Mouse (Mus musculus) forebrain, embryonic 12.5 days (tissue): ENCODE data around the gene 6430571L13Rik. TPM values are rescaled to one million over a fixed set of nuclear protein-coding genes. Genes with fewer than 3 reads are reported as not detected.
A peak's percentile ranks its signal among the peaks of the same experiment; 100 is the strongest.

Experiments used
- ATAC-seq: fragments of 200-750 bp; cut with Nextera tagmentation; 2 replicates; pipeline ENCODE4 v1.8.0; 2017; ENCODE audit warnings: moderate TSS enrichment; ENCODE audit not compliant: low FRiP score
- H3K27ac ChIP-seq: fragments of 300-500 bp; sonication (generic); 2 replicates; pipeline ENCODE4 v1.5.1; 2016; ENCODE audit warnings: mild to moderate bottlenecking
- H3K27me3 ChIP-seq: fragments of 300-500 bp; sonication (generic); 2 replicates; pipeline ENCODE4 v1.6.1; 2016; ENCODE audit warnings: mild to moderate bottlenecking
- H3K36me3 ChIP-seq: fragments of 300-500 bp; sonication (generic); replicated peaks from 2 replicates; pipeline ENCODE4 v1.6.1; 2016; ENCODE audit warnings: mild to moderate bottlenecking
- H3K4me1 ChIP-seq: fragments of 300-500 bp; sonication (generic); 2 replicates; pipeline ENCODE4 v1.6.1; 2016
- H3K4me2 ChIP-seq: fragments of 300-500 bp; sonication (generic); 2 replicates; pipeline ENCODE4 v1.6.1; 2016; ENCODE audit warnings: mild to moderate bottlenecking, moderate library complexity
- H3K4me3 ChIP-seq: fragments of 300-500 bp; sonication (generic); replicated peaks from 2 replicates; pipeline ENCODE4 v1.5.1; 2016; ENCODE audit warnings: mild to moderate bottlenecking
- H3K9ac ChIP-seq: fragments of 300-500 bp; sonication (generic); 2 replicates; pipeline ENCODE4 v1.6.1; 2016; ENCODE audit warnings: mild to moderate bottlenecking
- H3K9me3 ChIP-seq: fragments of 300-500 bp; sonication (generic); 2 replicates; pipeline ENCODE4 v1.6.1; 2016
- WGBS: fragments of 180-500 bp; shearing (Covaris S2); methylation state at CpG from one replicate; pipeline ENCODE4 v1.1.7; 2016; 5-methylcytosine and 5-hydroxymethylcytosine counted together
- polyA plus RNA-seq: library from polyadenylated mRNA; unstranded; fragments of >200 nt; fragmentation: Nextera tagmentation; extraction: Ambion mirVana; gene quantifications from 2 replicates; pipeline ENCODE4 v1.2.1, GENCODE M21; 2016

The 6430571L13Rik gene
- 2.2 and 2.9 TPM in 2 replicates for polyA plus RNA-seq

DNA sequence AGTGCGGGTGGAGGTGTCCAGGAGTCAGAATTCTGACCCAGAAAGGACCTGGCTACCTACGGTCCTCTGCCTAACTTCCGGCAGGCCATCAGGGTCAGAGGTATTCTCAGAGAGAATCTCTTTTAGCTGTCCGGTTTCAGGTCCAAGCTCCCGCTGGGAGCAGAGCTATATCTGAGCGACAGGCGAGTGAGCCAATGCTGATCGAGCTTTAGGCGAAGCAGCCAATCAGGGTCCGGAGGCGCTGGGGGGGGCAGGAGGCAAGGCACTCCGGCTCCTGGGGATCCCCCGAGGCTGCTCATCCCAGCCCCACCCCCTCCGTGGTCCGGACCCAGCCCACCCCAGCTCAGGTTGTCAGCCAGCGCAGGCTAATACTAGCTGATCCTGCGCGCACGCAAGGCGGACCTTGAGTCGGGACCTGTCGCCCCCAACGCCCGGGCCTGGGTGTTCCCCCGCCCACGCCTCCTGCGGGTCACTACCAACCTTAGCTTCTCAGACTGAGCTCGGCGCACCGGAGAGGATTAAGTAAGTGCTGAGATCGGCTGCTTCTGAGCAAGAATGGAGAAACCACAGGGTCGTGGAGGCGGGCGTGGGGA lies at the start of gene 6430571L13Rik:
Gene 6430571L13Rik, plus strand, starts transcription at position 336 of the 593 bp plus-strand sequence.
- WGBS, result under 1% methylated on average over 34 of the region's 34 CpGs
- peak within 1 kb of the TSS; percentile 62 for H3K9ac ChIP-seq
- peak within 1 kb of the TSS; percentile 69 for H3K4me2 ChIP-seq
- peaks cover 25% of the 10 kb centered on the region for H3K4me1 ChIP-seq
- H3K27me3 ChIP-seq, result peaks cover 21% of the 10 kb centered on the region
- peak within 1 kb of the TSS; percentile 59 for H3K4me3 ChIP-seq
- no peaks in the 10 kb centered on the region for H3K36me3 ChIP-seq
- no peaks in the 10 kb centered on the region for H3K9me3 ChIP-seq
- ATAC-seq, result peak; percentile 94
- no peak within 1 kb of the TSS for H3K27ac ChIP-seq

DNA sequence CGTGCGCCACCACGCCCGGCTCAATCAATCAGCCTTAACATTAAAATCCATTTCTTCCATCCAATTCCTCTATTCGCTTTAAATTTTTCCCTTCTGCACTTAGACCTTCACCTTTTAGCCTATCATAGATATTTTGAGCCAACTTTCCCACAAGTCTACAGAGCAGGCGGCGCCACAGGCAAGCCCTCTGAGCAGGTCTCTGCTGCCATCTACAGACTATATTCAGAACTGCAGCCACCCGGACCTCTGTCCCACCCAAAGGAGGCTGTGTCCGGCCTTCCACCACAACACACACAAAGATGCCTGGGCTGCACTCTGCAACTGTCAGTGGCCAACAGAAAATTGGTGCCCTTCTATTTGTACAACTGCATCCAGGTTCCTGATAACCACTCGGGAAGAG lies 49.5 kb upstream of the 6430571L13Rik start:
- Histone ChIP-seq H3K27ac (no peak overlapping the region), H3K4me1 (peaks cover 15% of the 10 kb centered on the region), H3K9me3 (no peaks in the 10 kb centered on the region), H3K36me3 (no peaks in the 10 kb centered on the region), H3K9ac (no peak overlapping the region), H3K4me3 (no peak overlapping the region), H3K4me2 (no peak overlapping the region), H3K27me3 (peaks cover 53% of the 10 kb centered on the region)
- 0 out of 2 replicates have a peak, but pooled peaks have one; percentile 45 for ATAC-seq
- 31% methylated on average over 10 of the region's 10 CpGs for WGBS

DNA sequence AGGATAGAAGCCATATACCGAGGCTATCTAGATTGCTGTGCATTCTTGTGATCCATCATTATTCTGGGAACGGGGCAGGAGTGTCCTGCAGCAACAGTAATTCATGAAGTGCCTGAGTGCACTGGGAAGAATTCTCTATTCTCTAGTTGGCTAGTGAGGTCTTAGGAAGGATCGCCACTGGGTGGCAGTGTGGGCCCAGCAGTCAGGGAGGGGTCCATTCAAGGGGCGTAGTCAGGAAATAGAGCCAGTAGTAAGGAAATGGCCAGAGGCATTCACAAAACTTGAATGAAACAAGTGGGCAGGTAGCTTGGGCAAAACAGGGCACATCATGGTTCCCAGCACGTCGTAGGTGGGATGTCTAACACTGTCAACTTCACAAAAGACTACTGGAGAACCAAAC lies 46.2 kb upstream of the 6430571L13Rik start:
- 5% methylated on average over 6 of the region's 6 CpGs for WGBS
- Histone ChIP-seq H3K27ac (no peak overlapping the region), H3K4me3 (no peak overlapping the region), H3K4me2 (no peak overlapping the region), H3K4me1 (peaks cover 29% of the 10 kb centered on the region), H3K9ac (no peak overlapping the region), H3K9me3 (no peaks in the 10 kb centered on the region), H3K36me3 (no peaks in the 10 kb centered on the region), H3K27me3 (peaks cover 42% of the 10 kb centered on the region)
- no peak for ATAC-seq

DNA sequence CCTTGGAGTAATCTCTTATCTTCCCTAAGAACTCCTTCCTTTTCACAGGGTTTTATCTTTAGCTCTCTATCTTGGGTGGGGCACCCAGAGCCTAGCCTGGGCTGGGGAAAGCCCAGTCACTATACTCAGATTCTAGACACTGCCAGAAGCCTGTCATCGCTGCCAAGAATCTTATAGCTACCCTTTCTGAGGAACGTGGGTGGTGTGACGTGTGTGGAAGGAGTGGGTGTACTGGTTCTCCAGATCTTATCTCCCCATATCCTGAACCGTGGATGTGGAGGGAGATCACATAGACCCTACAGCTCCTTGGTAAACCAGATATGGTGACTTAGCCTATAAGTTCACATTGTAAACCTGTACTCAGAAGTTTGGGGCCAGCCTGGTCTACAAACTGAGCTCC lies 44.8 kb upstream of the 6430571L13Rik start:
- Histone ChIP-seq H3K4me3 (no peak overlapping the region), H3K36me3 (peaks cover 4% of the 10 kb centered on the region), H3K9ac (no peak overlapping the region), H3K27ac (no peak overlapping the region), H3K9me3 (no peaks in the 10 kb centered on the region), H3K27me3 (peaks cover 34% of the 10 kb centered on the region), H3K4me1 (peaks cover 19% of the 10 kb centered on the region), H3K4me2 (peak overlapping the region; percentile 78)
- WGBS, result 86% methylated on average over 4 of the region's 4 CpGs
- ATAC-seq, result no peak

DNA sequence AAGGTAGTCTGAATTCAATTTTAAA lies 44.6 kb upstream of the 6430571L13Rik start, which contains the start of gene Cish:
Gene Cish, plus strand, starts transcription at position 11 of the 25 bp plus-strand sequence.
- peaks cover 19% of the 10 kb centered on the region for H3K4me1 ChIP-seq
- peaks cover 6% of the 10 kb centered on the region for H3K36me3 ChIP-seq
- peak within 1 kb of the TSS; percentile 64 for H3K4me3 ChIP-seq
- peak within 1 kb of the TSS; percentile 65 for H3K9ac ChIP-seq
- peaks cover 34% of the 10 kb centered on the region for H3K27me3 ChIP-seq
- 0 out of 2 replicates have a peak within 1 kb of the TSS, but pooled peaks have one; percentile 36 for H3K27ac ChIP-seq
- H3K9me3 ChIP-seq, result no peaks in the 10 kb centered on the region
- no peak for ATAC-seq
- peak within 1 kb of the TSS; percentile 78 for H3K4me2 ChIP-seq

DNA sequence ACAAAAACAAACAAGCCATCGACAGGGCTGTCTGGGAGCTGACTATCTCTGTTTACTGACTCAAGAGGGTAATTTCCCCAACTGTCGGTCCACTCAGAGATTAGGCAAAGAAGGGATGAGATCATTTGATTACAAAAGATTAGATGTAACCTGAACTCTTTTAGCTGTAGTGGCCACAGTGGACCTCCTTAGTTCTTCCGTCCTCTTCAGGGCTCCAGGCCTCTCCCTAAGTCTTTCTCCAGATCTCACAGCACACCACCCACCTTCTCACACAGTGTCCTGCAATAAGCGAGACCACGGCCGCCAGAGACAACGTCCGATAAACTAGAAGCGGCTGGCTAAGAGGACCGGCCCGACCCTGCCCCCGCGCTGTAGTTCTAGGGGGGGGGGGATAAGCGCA lies 44.4 kb upstream of the 6430571L13Rik start:
- WGBS, result 5% methylated on average over 14 of the region's 14 CpGs
- peaks cover 34% of the 10 kb centered on the region for H3K27me3 ChIP-seq
- peak overlapping the region; percentile 64 for H3K4me3 ChIP-seq
- no peaks in the 10 kb centered on the region for H3K9me3 ChIP-seq
- H3K36me3 ChIP-seq, result peaks cover 9% of the 10 kb centered on the region
- ATAC-seq, result peak; percentile 49
- peak overlapping the region; percentile 51; the same call in 1 of the 2 replicates for H3K9ac ChIP-seq
- peak overlapping the region; percentile 78 for H3K4me2 ChIP-seq
- 0 out of 2 replicates have a peak overlapping the region, but pooled peaks have one; percentile 36 for H3K27ac ChIP-seq
- H3K4me1 ChIP-seq, result peaks cover 19% of the 10 kb centered on the region

DNA sequence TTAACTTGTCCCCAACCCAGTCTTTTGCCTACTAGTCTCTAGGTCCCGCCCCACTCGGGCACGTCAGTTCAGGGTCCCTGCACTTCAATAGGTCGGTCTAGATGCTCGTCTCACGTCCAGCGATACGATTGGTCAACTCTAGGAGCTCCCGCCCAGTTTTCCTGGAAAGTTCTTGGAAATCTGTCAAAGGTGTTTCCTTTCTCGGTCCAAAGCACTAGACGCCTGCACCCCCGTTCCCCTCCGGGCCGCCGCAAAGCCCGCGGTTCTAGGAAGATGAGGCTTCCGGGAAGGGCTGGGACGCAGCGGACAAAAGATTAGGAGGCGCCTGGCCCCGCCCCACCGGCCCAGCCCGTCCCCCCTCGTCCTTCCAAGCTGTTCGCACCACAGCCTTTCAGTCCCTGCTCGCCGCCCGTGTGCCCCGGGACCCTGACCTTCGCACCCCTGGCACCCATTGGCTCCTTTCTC lies 43.9 kb upstream of the 6430571L13Rik start:
- Histone ChIP-seq H3K27ac (0 out of 2 replicates have a peak overlapping the region, but pooled peaks have one; percentile 36), H3K4me3 (peak overlapping the region; percentile 64), H3K27me3 (peaks cover 34% of the 10 kb centered on the region), H3K36me3 (peaks cover 14% of the 10 kb centered on the region), H3K4me2 (peak overlapping the region; percentile 78), H3K4me1 (peaks cover 19% of the 10 kb centered on the region), H3K9me3 (no peaks in the 10 kb centered on the region), H3K9ac (peak overlapping the region; percentile 65)
- WGBS, result 1% methylated on average over 31 of the region's 31 CpGs
- ATAC-seq, result peak; percentile 97

DNA sequence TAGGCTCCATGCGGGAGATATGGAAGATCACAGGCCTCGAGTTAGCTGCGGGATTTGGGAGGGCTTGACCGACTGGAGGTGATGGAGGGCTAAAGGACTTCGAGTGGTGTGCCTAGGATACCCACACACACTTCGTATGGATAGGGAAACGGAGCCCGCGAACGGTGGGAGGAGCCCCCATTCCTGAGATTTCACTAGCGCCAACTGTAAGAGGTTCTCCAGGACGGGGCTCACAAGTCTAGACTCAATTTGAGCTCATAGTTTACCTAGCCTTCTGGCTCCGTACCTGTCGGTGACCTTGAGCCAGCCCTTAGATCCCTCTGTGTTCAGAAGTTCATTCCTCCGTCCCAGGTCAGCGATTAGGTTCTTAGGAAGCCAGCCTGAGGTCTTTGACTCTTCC lies 43.3 kb upstream of the 6430571L13Rik start:
- 0 out of 2 replicates have a peak overlapping the region, but pooled peaks have one; percentile 26 for H3K27ac ChIP-seq

DNA sequence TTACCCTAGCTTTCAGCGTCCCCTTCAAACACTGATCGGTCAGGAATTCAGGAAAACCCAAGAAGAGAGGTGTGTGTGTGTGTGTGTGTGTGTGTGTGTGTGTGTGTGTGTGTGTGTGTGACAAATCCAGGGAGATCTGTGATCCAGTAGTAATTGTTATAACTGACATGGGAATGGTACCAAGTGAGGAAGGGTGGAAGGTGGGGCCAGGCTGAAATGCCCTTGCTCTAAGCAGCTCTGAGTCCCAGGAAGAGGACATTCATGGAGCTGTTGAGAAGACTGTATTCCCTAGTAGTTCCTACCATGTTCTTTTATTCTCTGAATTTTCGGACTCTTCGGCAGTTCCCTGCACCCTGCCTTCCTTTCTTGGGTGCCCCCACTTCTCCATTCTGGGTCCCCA lies 42.7 kb upstream of the 6430571L13Rik start:
- Histone ChIP-seq H3K27ac (no peak overlapping the region), H3K4me2 (peak overlapping the region; percentile 78), H3K27me3 (peaks cover 29% of the 10 kb centered on the region), H3K36me3 (peaks cover 19% of the 10 kb centered on the region), H3K9ac (no peak overlapping the region), H3K9me3 (no peaks in the 10 kb centered on the region), H3K4me3 (peak overlapping the region; percentile 64), H3K4me1 (peaks cover 19% of the 10 kb centered on the region)
- no peak for ATAC-seq
- 81% methylated on average over 4 of the region's 4 CpGs for WGBS

More for the DNA sequence above, 43.3 kb upstream of the 6430571L13Rik start:
- H3K27me3 ChIP-seq, result peaks cover 34% of the 10 kb centered on the region
- peaks cover 19% of the 10 kb centered on the region for H3K36me3 ChIP-seq
- H3K4me2 ChIP-seq, result peak overlapping the region; percentile 78
- H3K9me3 ChIP-seq, result no peaks in the 10 kb centered on the region
- ATAC-seq, result peak; percentile 21; the same call in 1 of the 2 replicates
- peaks cover 19% of the 10 kb centered on the region for H3K4me1 ChIP-seq
- H3K9ac ChIP-seq, result peak overlapping the region; percentile 65
- WGBS, result 18% methylated on average over 16 of the region's 16 CpGs
- peak overlapping the region; percentile 64 for H3K4me3 ChIP-seq

DNA sequence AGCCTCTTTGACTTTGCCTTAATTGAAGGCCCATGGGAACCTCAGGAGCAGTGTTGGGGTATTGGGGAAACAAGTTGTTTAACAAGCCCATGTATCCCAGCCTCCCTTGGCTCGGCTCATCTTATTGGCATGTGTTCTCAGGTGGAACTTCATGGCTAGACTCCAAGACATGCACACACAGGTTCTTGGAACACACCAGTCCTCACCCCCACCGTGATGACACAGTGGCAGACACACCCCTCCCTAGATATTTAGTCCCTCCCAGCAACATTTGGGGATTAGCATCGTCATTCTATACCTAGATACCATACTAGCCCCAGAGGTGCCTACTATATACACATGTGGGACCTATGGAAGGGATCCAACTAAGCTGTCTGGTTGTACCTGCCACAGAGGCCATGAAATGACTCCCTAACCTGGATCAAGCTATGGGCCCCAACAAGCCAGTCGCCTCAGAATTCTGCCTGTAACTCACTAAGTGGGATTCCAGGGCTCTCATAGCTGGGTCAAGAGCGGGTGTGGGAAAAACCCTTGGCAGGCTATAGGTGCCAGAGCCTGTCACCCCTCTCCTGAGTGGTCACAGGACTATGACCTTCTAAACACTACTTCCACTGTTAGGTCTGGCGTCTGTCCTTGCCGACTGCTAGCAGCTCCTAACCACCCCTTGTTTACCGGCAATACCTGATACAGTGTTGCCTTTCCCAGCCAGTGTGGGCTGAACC lies 42.2 kb upstream of the 6430571L13Rik start:
- no peak overlapping the region for H3K9ac ChIP-seq
- peaks cover 19% of the 10 kb centered on the region for H3K4me1 ChIP-seq
- ATAC-seq, result no peak
- peaks cover 25% of the 10 kb centered on the region for H3K27me3 ChIP-seq
- H3K27ac ChIP-seq, result no peak overlapping the region
- H3K4me2 ChIP-seq, result peak overlapping the region; percentile 78
- WGBS, result 81% methylated on average over 8 of the region's 8 CpGs
- peaks cover 19% of the 10 kb centered on the region for H3K36me3 ChIP-seq
- no peaks in the 10 kb centered on the region for H3K9me3 ChIP-seq
- H3K4me3 ChIP-seq, result no peak overlapping the region

DNA sequence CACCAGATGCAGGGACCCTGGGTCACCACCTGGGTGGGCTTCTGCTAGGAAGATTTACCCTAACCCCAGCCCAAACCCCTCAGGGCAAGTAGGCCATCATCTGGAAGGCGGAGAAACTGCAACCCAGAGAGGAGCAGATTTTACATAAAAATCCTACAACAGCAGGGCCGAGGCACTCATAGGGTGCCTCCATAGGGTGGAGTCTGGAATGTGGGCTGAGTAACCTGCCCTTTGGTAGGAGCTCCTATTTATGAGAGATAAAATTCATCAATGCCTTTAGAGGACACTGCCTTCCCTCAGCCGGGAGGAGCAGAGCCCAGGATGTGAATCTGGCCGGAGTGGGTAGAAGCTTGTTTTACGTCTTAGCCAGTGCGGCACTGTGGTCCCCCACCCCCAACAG lies 41.5 kb upstream of the 6430571L13Rik start:
- no peak for ATAC-seq
- peaks cover 19% of the 10 kb centered on the region for H3K36me3 ChIP-seq
- H3K27ac ChIP-seq, result no peak overlapping the region
- H3K27me3 ChIP-seq, result peaks cover 18% of the 10 kb centered on the region
- H3K4me2 ChIP-seq, result no peak overlapping the region
- peaks cover 19% of the 10 kb centered on the region for H3K4me1 ChIP-seq
- no peak overlapping the region for H3K9ac ChIP-seq
- H3K9me3 ChIP-seq, result no peaks in the 10 kb centered on the region
- no peak overlapping the region for H3K4me3 ChIP-seq
- 87% methylated on average over 6 of the region's 6 CpGs for WGBS

DNA sequence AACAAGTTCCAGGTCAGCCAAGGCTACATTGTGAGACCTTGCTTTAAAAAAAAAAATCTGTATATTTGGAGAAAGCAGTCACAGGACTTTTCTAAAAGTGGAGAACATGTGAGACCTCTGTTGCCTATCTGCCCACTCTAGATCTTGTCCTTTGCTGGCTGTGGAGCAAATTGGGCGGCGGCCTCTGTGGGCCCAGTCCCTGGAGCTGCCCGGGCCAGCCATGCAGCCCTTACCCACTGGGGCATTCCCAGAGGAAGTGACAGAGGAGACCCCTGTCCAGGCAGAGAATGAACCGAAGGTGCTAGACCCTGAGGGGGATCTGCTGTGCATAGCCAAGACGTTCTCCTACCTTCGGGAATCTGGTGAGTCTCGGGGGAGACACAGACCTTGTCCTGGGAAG lies 40.6 kb upstream of the 6430571L13Rik start:
- WGBS, result 90% methylated on average over 7 of the region's 7 CpGs

More for the DNA sequence above, 40.6 kb upstream of the 6430571L13Rik start:
- no peak overlapping the region for H3K4me3 ChIP-seq
- peaks cover 19% of the 10 kb centered on the region for H3K4me1 ChIP-seq
- no peak overlapping the region for H3K27ac ChIP-seq
- no peak overlapping the region for H3K9ac ChIP-seq
- ATAC-seq, result no peak
- no peaks in the 10 kb centered on the region for H3K9me3 ChIP-seq
- H3K4me2 ChIP-seq, result no peak overlapping the region
- H3K36me3 ChIP-seq, result peaks cover 19% of the 10 kb centered on the region
- peaks cover 12% of the 10 kb centered on the region for H3K27me3 ChIP-seq
